8 mouse cellular contexts compared by ENCODE assay signal in genomic region chr1:170549059-170549458, GRCm38 (mm10). TPM values are rescaled to one million over a fixed set of nuclear protein-coding genes. Genes with fewer than 3 reads are reported as not detected.
A peak's percentile ranks its signal among the peaks of the same experiment; 100 is the strongest.
DNase-seq lines count a peak whose midpoint lies in the region; ATAC-seq and TF ChIP-seq lines count a peak whose summit lies in the region.

No protein-coding gene starts in this region.

- no peak for ATAC-seq in megakaryocyte, adult 5-6 weeks (ENCODE audit: poor library complexity, severe bottlenecking)

- H3K4me1 ChIP-seq in cerebellum, adult 2 months (ENCODE audit: control insufficient read depth, insufficient read depth, low read length): no peaks in the 10 kb centered on the region; the same call in 1 of the 2 replicates

- TF ChIP-seq POLR2A in cerebellum, adult 2 months (IDR thresholded peaks at IDR 0.05; ENCODE audit: borderline replicate concordance, insufficient read depth, low read length): no peak

- no peak overlapping the region for H3K27ac ChIP-seq in cerebellum, adult 2 months (ENCODE audit: insufficient read depth, low read length)

- TF ChIP-seq CTCF in cerebellum, adult 2 months (IDR thresholded peaks at IDR 0.05; ENCODE audit: borderline replicate concordance, insufficient read depth, low read depth, low read length): no peak

- no peaks in the 10 kb centered on the region for H3K27me3 ChIP-seq in cerebellum, adult 2 months (ENCODE audit: control insufficient read depth, insufficient read depth, low read length)

- no peak overlapping the region for H3K4me3 ChIP-seq in cerebellum, adult 2 months (replicated peaks; ENCODE audit: insufficient read depth, low read depth, low read length)

- 3% methylated on average over 9 of the region's 9 CpGs for WGBS in cerebellum, adult 2 months

- DNase-seq in layer of hippocampus, adult 18-20 months (ENCODE audit: low spot score in 2 of 2): peak; percentile 33 to 68
- DNase-seq in layer of hippocampus, postnatal 25 days (ENCODE audit: extremely low spot score in 1 of 2, low spot score in 1 of 2): no peak
- peak; percentile 44 to 76 for DNase-seq in cerebellum, adult 2 months
- peak; percentile 45 for DNase-seq in gastrocnemius, adult 18-20 months (ENCODE audit: low spot score)
- peak; percentile 44 to 46 for DNase-seq in layer of hippocampus, postnatal 36 days
- no peak for DNase-seq in yolk sac, embryonic 10.5 days (ENCODE audit: low spot score)
- no peak for DNase-seq in adrenal gland, adult 2 months

RNA-seq across cellular contexts. Expression of gene Nos1ap, which starts 40.6 kb away (rescaled TPM):
- total RNA-seq in layer of hippocampus, adult 18-20 months (2021): 100 to 1,000 TPM; 187 to 213 TPM
- 100 to 1,000 TPM; 166 to 204 TPM for total RNA-seq in layer of hippocampus, postnatal 25 days (2021)
- polyA plus RNA-seq in cerebellum, adult 2 months (2012; rRNA removed): 50.1 and 51.4 TPM in 2 replicates
- 1 to 10 TPM; 1.4 to 1.5 TPM for total RNA-seq in gastrocnemius, adult 18-20 months (2021)
- 100 to 1,000 TPM; 204 to 213 TPM for total RNA-seq in layer of hippocampus, postnatal 36 days (2021)
- 9.8 and 11.6 TPM in 2 replicates for total RNA-seq in megakaryocyte, adult 5-6 weeks (2015)
- total RNA-seq in megakaryocyte, adult 5-6 weeks (2017): 2.5 and 3.0 TPM in 2 replicates
- total RNA-seq in adrenal gland, adult 2 months (2021): 10 to 100 TPM; 22.0 to 24.1 TPM
- 44.8 and 49.3 TPM in 2 replicates for polyA plus RNA-seq in adrenal gland, adult 2 months (2012; rRNA removed)

Comparison
In these comparisons a context has a peak if more than half of its experiments do, and no peak if none do; other contexts are left out.
1. DNase-seq: peak in layer of hippocampus, adult 18-20 months (2 of 2), cerebellum, adult 2 months (2 of 2), gastrocnemius, adult 18-20 months (single experiment) and layer of hippocampus, postnatal 36 days (2 of 2); none in layer of hippocampus, postnatal 25 days (0 of 2), yolk sac, embryonic 10.5 days (single experiment) and adrenal gland, adult 2 months (single experiment).
2. RNA of gene Nos1ap, which starts 40.6 kb away (total RNA-seq): 204 to 213 TPM in layer of hippocampus, postnatal 36 days, 187 to 213 TPM in layer of hippocampus, adult 18-20 months and 166 to 204 TPM in layer of hippocampus, postnatal 25 days; 22.0 to 24.1 TPM in adrenal gland, adult 2 months, 2.5 to 11.6 TPM in megakaryocyte, adult 5-6 weeks and 1.4 to 1.5 TPM in gastrocnemius, adult 18-20 months; every median in the first group is over 4 times any median in the second.